Mouse (Mus musculus) forebrain, embryonic 15.5 days (tissue): ENCODE data around the gene Slc39a8. TPM values are rescaled to one million over a fixed set of nuclear protein-coding genes. Genes with fewer than 3 reads are reported as not detected.

Experiments
- ATAC-seq: fragments of 200-750 bp; cut with Nextera tagmentation; replicated peaks from 2 replicates; pipeline ENCODE4 v1.8.0; 2017; ENCODE audit warnings: mild to moderate bottlenecking, moderate TSS enrichment, moderate library complexity
- H3K27ac ChIP-seq: fragments of 300-500 bp; sonication (generic); replicated peaks from 2 replicates; pipeline ENCODE4 v1.5.1; 2015; ENCODE audit warnings: mild to moderate bottlenecking, inconsistent platforms
- H3K27me3 ChIP-seq: fragments of 300-500 bp; sonication (generic); 2 replicates; pipeline ENCODE4 v1.6.1; 2015; ENCODE audit warnings: inconsistent platforms
- H3K36me3 ChIP-seq: fragments of 300-500 bp; sonication (generic); 2 replicates; pipeline ENCODE4 v1.6.1; 2015; ENCODE audit warnings: mild to moderate bottlenecking, inconsistent platforms
- H3K4me1 ChIP-seq: fragments of 300-500 bp; sonication (generic); 2 replicates; pipeline ENCODE4 v1.6.1; 2015; ENCODE audit warnings: inconsistent platforms
- H3K4me2 ChIP-seq: fragments of 300-500 bp; sonication (generic); replicated peaks from 2 replicates; pipeline ENCODE4 v1.6.1; 2015; ENCODE audit warnings: mild to moderate bottlenecking, inconsistent platforms
- H3K4me3 ChIP-seq: fragments of 300-500 bp; sonication (generic); 2 replicates; pipeline ENCODE4 v1.5.1; 2015; ENCODE audit warnings: mild to moderate bottlenecking, inconsistent platforms
- H3K9ac ChIP-seq: fragments of 300-500 bp; sonication (generic); replicated peaks from 2 replicates; pipeline ENCODE4 v1.6.1; 2015; ENCODE audit warnings: mild to moderate bottlenecking, inconsistent platforms
- H3K9me3 ChIP-seq: fragments of 300-500 bp; sonication (generic); 2 replicates; pipeline ENCODE4 v1.6.1; 2016; ENCODE audit warnings: inconsistent platforms
- WGBS: fragments of 180-500 bp; shearing (Covaris S2); methylation state at CpG from one replicate; pipeline ENCODE4 v1.1.7; 2015; ENCODE audit warnings: mixed read lengths; 5-methylcytosine and 5-hydroxymethylcytosine counted together
- polyA plus RNA-seq: library from polyadenylated mRNA; unstranded; fragments of >200 nt; fragmentation: Nextera tagmentation; extraction: Ambion mirVana; gene quantifications from 2 replicates; pipeline ENCODE4 v1.2.1, GENCODE M21; 2015

Gene Slc39a8
- polyA plus RNA-seq, 1 experiment from 2014 or later, result 9.3 TPM

DNA sequence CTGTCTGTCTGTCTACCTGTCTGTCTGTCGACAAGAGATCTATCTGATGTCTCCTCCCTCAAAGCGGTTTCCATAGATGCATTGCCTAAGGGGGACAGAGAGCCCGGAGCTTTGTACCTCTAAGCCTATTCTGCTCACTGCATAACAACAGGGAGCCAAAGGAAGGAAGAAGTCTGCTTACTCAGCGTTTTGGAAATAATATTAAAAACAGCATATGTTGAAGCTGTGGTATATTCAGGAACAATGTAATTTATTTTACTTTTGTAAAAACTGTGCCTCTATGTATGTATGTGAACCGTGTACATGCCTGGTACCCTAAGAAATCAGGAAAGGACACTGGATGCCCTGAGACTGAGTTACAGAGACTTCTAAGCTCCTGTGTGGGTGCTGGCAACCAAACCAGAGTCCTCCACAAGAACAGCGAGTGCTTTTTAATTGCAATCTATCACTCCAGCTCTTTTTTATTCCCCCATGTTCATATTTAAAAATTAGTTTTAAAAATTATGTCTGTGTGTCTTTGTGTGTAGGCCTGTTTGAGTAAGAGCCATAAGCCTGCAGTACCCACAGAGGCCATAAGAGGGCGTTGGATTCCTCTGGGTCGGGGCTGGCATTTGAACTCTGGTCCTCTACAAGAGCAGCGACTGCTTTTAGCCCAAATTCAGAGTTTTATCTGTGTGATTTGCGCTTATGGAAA, 28.7 kb downstream of the Slc39a8 start:
- no peaks in the 10 kb centered on the region for H3K36me3 ChIP-seq
- no peaks in the 10 kb centered on the region for H3K9me3 ChIP-seq
- ATAC-seq, result no peak
- H3K4me1 ChIP-seq, result no peaks in the 10 kb centered on the region
- no peak overlapping the region for H3K9ac ChIP-seq
- no peaks in the 10 kb centered on the region for H3K27me3 ChIP-seq
- H3K27ac ChIP-seq, result no peak overlapping the region
- 84% methylated on average over 10 of the region's 10 CpGs for WGBS
- no peak overlapping the region for H3K4me2 ChIP-seq
- no peak overlapping the region for H3K4me3 ChIP-seq

DNA sequence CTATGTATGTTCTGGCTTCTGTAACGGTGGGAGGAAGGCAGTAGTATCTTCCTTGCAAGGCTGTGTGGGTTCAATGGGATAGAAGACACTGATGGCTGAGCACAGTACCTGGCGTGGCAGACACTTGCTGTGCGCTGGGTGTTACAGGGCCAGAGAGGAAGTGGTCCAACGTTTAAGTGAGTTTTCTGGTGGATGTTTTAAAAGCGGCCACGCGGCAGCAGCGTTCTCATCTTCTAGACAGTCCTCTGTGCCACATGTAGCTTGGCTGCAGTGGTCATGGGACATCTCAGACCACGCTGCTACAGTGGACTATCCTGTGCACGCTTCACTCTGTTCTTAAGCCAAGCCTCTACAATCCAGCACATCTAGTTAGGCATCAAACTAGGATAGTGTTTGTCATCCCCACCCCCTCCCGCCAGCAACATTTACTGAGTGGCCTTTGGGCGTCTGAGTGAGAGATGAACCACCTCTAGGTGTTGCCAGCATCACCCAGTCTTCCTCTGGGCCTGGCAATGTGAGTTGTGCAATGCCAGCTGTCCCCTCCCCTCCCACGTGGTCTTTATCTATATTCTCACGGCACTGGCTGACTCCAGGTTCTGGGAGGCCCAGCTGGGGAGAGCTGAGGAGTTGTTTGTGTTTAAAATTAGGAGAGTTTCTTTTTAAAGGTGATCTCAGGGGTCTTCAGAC, 29.4 kb downstream of the Slc39a8 start:
- 82% methylated on average over 14 of the region's 14 CpGs for WGBS
- Histone ChIP-seq H3K4me2 (no peak overlapping the region), H3K4me3 (no peak overlapping the region), H3K9me3 (no peaks in the 10 kb centered on the region), H3K9ac (no peak overlapping the region), H3K36me3 (no peaks in the 10 kb centered on the region), H3K27me3 (no peaks in the 10 kb centered on the region), H3K27ac (no peak overlapping the region), H3K4me1 (no peaks in the 10 kb centered on the region)
- no peak for ATAC-seq

DNA sequence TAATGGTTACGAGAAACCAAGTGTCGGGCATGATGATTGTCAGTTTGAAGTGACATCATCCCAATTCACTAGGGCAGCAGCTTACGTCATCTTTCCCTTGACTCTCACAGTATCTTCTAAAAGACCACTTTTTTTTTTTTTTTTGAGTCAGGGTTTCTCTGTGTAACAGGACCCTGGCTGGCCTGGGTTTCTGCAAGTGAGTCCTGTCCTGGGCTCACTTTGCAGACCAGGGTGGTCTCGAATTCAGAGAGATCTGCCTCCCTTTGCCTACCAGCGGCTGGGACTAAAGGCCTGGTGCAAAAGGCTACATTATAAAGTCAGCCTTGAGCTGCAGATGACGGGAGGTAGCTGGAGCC, 29.9 kb downstream of the Slc39a8 start:
- H3K9me3 ChIP-seq, result no peaks in the 10 kb centered on the region
- WGBS, result 65% methylated on average over 6 of the region's 6 CpGs

DNA sequence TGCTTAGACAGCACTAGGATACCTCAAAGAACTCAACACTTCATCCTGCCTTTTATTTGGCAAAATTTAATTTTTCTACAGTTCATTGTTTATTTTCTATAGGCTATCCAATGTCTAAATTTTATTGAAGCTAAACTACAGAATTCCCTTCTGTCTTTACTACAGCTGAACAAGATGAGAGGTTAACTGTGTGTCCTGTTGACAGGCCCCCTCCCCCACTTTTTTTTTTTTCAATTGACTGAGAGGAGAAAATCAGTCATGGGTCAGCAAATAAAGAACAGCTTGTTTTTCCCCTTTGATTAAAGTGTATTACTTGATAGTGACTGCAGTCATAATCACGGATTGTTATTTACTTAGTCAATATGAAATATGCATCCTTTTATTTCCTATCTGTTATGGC, 31.2 kb downstream of the Slc39a8 start:
- no peaks in the 10 kb centered on the region for H3K27me3 ChIP-seq
- H3K4me3 ChIP-seq, result no peak overlapping the region
- H3K36me3 ChIP-seq, result no peaks in the 10 kb centered on the region
- no peak overlapping the region for H3K4me2 ChIP-seq
- H3K9ac ChIP-seq, result no peak overlapping the region
- no peak overlapping the region for H3K27ac ChIP-seq
- ATAC-seq, result no peak
- no peaks in the 10 kb centered on the region for H3K4me1 ChIP-seq
- WGBS, result 44% methylated on average over 1 of the region's 1 CpGs
- H3K9me3 ChIP-seq, result no peaks in the 10 kb centered on the region

More for the DNA sequence above, 29.9 kb downstream of the Slc39a8 start:
- H3K4me3 ChIP-seq, result no peak overlapping the region
- H3K4me1 ChIP-seq, result no peaks in the 10 kb centered on the region
- no peaks in the 10 kb centered on the region for H3K36me3 ChIP-seq
- no peak for ATAC-seq
- no peaks in the 10 kb centered on the region for H3K27me3 ChIP-seq
- H3K9ac ChIP-seq, result no peak overlapping the region
- H3K27ac ChIP-seq, result no peak overlapping the region
- H3K4me2 ChIP-seq, result no peak overlapping the region

DNA sequence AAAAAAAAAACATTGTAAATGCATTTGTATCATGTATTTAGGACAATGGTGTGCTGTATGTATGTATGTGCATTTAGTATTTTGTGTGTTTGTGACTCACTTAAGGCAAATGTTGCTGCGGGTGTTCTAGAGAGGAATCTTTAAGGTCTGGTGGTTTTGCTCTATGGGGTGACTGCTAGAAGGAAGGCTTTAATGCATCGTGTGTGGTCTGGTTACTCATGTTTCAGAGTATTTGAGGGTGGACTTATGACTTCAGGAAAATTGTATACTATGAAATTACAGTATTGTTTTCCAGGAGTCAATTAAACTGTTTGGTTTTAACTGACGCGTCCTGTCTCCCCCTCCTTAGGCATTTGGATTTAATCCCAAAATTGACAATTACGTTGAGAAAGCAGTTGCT, 32.1 kb downstream of the Slc39a8 start:
- Histone ChIP-seq H3K27ac (no peak overlapping the region), H3K9ac (no peak overlapping the region), H3K36me3 (no peaks in the 10 kb centered on the region), H3K4me2 (no peak overlapping the region), H3K4me1 (no peaks in the 10 kb centered on the region), H3K4me3 (no peak overlapping the region), H3K27me3 (no peaks in the 10 kb centered on the region), H3K9me3 (no peaks in the 10 kb centered on the region)
- ATAC-seq, result no peak
- 40% methylated on average over 5 of the region's 5 CpGs for whole genome bisulfite sequencing

DNA sequence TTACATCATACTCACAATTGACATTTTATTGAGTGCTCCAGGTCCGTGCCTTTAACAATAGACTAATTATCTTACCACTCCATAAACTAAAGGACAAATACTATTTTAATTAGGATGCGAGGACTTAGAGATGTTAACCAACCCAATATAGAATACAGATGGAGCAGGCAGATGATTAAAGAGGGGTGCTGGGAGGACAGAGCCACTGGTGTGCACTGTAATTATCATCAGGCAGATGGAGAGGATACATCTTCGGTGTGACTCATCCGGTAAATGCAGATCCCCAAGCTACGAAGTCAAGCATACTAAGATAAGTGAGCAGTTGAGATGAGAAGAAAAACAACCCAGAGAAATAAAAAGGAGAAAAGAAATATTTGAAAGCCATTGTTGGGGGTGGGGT, 34.4 kb downstream of the Slc39a8 start:
- Histone ChIP-seq H3K27ac (no peak overlapping the region), H3K36me3 (no peaks in the 10 kb centered on the region), H3K4me2 (no peak overlapping the region), H3K4me3 (no peak overlapping the region), H3K9ac (no peak overlapping the region), H3K27me3 (no peaks in the 10 kb centered on the region), H3K4me1 (no peaks in the 10 kb centered on the region), H3K9me3 (no peaks in the 10 kb centered on the region)
- ATAC-seq, result no peak
- 73% methylated on average over 5 of the region's 5 CpGs for WGBS

DNA sequence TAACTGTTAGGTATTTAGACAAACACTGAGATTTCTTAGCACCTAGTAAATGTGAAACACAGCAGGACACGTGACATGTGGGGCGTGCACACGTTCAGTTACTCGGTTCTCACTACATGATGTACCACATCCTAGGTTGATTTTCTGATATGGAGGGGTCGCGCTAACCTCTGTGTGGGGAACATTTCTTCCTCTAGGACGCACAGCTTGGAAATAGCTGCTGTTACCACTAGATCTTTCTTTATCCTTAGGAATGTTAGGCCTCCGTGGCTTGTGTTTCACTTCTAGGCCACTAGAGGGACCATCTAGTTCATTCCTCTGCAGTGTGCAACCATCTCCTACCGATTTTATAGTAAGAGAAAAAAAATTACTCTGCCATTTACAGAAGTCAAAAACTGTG, 37.7 kb downstream of the Slc39a8 start:
- ATAC-seq, result peak; percentile 85
- Histone ChIP-seq H3K27me3 (no peaks in the 10 kb centered on the region), H3K4me1 (no peaks in the 10 kb centered on the region), H3K27ac (no peak overlapping the region), H3K9ac (no peak overlapping the region), H3K36me3 (no peaks in the 10 kb centered on the region), H3K9me3 (no peaks in the 10 kb centered on the region), H3K4me2 (no peak overlapping the region), H3K4me3 (no peak overlapping the region)
- WGBS, result 54% methylated on average over 9 of the region's 9 CpGs

DNA sequence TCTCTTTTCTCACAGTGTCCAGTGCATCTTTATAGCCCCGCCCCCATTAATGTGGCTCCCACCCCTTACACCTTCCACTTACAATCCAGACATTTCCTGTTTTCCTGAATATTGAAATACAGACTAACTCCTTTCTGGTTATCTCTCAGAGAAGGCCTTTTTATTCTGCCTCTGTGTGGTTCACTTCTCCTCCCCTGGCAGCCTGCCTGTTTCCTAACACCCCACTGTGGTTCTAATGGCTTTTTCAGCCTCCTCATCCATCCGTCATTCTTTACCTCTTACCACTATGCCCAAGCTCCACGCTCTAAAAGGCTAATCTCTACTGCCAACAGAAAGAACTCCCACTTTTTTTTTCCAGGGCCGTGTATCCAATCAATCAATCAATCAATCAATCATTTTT, 44.0 kb downstream of the Slc39a8 start:
- WGBS, result 57% methylated on average over 4 of the region's 4 CpGs
- H3K27me3 ChIP-seq, result no peaks in the 10 kb centered on the region
- no peaks in the 10 kb centered on the region for H3K9me3 ChIP-seq
- no peaks in the 10 kb centered on the region for H3K36me3 ChIP-seq
- no peak overlapping the region for H3K4me2 ChIP-seq
- H3K4me1 ChIP-seq, result no peaks in the 10 kb centered on the region
- no peak for ATAC-seq
- H3K27ac ChIP-seq, result no peak overlapping the region
- H3K9ac ChIP-seq, result no peak overlapping the region
- no peak overlapping the region for H3K4me3 ChIP-seq

DNA sequence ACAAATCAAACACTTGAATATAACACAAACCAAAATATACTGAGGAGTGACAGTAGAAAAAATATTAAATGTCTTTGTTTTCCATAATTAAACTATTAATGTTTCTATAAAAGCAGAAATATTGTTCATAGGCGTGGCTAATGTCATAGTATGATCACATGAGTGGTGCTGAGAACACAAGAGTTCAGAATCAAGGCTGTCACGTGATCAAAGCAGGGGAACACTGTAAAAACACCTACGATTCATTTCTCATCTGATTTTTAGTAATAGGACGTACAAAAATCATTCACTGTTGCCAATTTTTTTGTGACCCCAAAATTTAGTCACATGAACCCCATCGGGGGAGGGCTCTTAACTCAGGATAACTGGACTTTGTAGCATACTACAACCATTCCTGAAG, 47.2 kb downstream of the Slc39a8 start:
- H3K27ac ChIP-seq, result no peak overlapping the region
- no peaks in the 10 kb centered on the region for H3K9me3 ChIP-seq
- no peak overlapping the region for H3K4me2 ChIP-seq
- no peak overlapping the region for H3K9ac ChIP-seq
- H3K36me3 ChIP-seq, result no peaks in the 10 kb centered on the region
- H3K4me1 ChIP-seq, result no peaks in the 10 kb centered on the region
- ATAC-seq, result no peak
- H3K4me3 ChIP-seq, result no peak overlapping the region
- H3K27me3 ChIP-seq, result no peaks in the 10 kb centered on the region
- WGBS, result 91% methylated on average over 5 of the region's 5 CpGs

DNA sequence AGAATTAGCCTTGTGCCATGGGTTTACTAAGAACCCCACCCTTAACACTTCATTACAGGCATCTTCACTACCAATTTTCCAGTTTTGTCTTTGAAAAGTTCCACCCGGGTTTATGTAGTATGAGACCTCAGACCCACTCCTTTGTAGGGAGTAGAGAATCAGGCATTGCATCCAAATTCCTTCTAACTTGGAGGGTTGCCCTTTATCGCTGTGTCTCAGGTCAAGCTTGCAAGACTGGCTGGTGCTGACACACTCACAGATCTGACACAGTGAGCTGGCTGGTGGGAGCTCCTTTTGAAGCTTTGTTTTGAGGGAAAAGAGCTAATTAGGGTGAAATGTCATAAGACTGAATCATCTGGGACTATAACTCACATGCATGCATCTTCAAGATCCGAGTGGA, 48.5 kb downstream of the Slc39a8 start:
- H3K27me3 ChIP-seq, result no peaks in the 10 kb centered on the region
- no peaks in the 10 kb centered on the region for H3K36me3 ChIP-seq
- H3K9me3 ChIP-seq, result no peaks in the 10 kb centered on the region
- WGBS, result 69% methylated on average over 3 of the region's 3 CpGs
- H3K9ac ChIP-seq, result no peak overlapping the region
- no peaks in the 10 kb centered on the region for H3K4me1 ChIP-seq
- no peak overlapping the region for H3K27ac ChIP-seq
- no peak for ATAC-seq
- H3K4me3 ChIP-seq, result no peak overlapping the region
- no peak overlapping the region for H3K4me2 ChIP-seq

DNA sequence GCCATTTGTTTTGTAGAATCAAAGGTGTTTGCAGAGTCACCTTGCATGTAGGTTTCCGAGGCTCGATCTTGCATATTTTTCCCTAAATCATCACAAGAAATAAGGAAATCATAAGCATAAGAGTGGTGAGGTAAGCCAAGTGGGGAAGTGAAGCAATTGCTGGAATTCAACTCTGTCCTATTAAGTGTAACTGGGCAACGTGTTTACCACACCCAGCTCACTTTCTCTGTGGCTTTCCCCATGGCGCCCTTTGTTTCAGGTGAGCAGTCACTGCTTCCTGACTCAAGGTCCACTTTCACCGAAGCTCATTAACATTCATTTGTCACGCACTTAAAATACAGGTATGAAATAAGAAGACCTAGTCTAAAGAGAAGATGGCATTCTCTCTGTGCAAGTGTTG, 53.0 kb downstream of the Slc39a8 start:
- Histone ChIP-seq H3K36me3 (no peaks in the 10 kb centered on the region), H3K27me3 (no peaks in the 10 kb centered on the region), H3K4me1 (no peaks in the 10 kb centered on the region), H3K9me3 (no peaks in the 10 kb centered on the region), H3K9ac (no peak overlapping the region), H3K4me2 (no peak overlapping the region), H3K27ac (no peak overlapping the region), H3K4me3 (no peak overlapping the region)
- 95% methylated on average over 6 of the region's 6 CpGs for WGBS
- ATAC-seq, result no peak

DNA sequence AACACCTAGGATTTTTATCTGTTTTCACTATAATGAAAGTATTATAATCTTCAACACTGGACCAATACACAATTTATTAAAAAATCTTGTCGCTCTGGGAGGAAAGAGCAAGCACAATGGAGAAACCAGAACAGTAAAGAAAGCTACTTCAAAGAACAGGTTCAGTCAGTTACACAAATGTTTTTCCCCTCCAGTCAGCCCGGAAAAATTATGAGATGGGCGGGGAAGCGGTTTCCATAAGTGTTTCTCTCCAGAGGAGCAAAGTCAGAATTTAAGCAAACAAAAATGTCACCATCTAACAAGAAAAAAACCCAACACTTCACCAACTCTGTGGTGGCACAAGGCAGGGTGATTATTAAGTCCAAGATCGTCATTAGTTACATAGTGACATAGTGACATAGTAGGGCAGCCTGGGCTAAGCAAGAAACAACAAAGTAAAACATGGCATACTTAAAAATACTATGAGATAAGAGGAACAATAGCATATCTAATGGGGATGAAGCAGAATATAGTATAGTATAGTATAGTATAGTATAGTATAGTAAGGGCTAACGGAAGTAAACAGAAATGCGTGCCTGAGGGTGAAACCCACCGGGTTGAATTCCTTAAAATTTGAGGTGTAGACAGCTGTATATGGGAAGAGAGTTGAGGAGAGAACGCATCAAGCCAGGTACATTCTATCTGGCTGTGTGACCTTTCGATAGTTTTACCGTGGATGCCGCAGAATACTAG, 61.0 kb downstream of the Slc39a8 start:
- H3K9me3 ChIP-seq, result no peaks in the 10 kb centered on the region
- H3K4me3 ChIP-seq, result no peak overlapping the region
- no peak overlapping the region for H3K27ac ChIP-seq
- H3K27me3 ChIP-seq, result no peaks in the 10 kb centered on the region
- H3K36me3 ChIP-seq, result no peaks in the 10 kb centered on the region
- no peak overlapping the region for H3K4me2 ChIP-seq
- peaks cover 14% of the 10 kb centered on the region for H3K4me1 ChIP-seq
- 74% methylated on average over 12 of the region's 12 CpGs for WGBS
- peak; percentile 9; the same call in 1 of the 2 replicates for ATAC-seq
- no peak overlapping the region for H3K9ac ChIP-seq
